Mouse (Mus musculus) brain, embryonic 14.5 days (tissue): ENCODE measurements around the gene Zscan10.

Experiments
- CTCF ChIP-seq: fragments of 200-500 bp; IDR thresholded peaks from 2 replicates; pipeline ENCODE4 v1.5.1; 2012; ENCODE audit warnings: inconsistent platforms, mild to moderate bottlenecking, moderate library complexity, borderline replicate concordance; ENCODE audit not compliant: insufficient read depth, insufficient read length; ENCODE audit errors: extremely low read depth
- POLR2A ChIP-seq: fragments of 200-500 bp; IDR thresholded peaks from 2 replicates; pipeline ENCODE4 v1.6.1; 2012; ENCODE audit warnings: mild to moderate bottlenecking, inconsistent platforms, borderline replicate concordance; ENCODE audit not compliant: poor library complexity, insufficient read depth, insufficient read length, severe bottlenecking; ENCODE audit errors: extremely low read depth

DNA sequence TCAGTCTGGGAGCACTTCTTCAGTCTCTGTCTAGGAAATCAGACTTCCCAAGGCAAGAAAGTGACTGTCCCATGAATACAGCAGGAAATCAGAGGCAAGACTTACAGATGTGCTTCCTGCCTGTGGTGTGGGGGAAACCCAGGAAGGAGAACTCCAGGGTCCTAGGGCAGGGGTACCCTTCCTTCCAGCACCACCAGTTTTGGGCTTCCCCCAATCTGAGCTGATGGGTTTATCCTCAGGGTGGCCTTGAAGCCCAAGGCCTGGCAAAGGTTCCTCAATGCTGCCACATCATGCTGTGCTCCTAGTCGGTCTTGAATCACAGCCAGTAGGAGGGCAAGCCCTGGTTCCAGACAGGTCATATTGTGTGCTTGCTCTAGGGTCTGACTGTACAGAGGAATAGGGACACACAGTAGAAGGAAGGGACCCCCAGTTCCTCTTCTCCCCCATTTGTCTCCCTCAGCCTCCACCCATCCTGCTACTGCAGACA is 47.0 kb upstream of the Zscan10 start:
- TF ChIP-seq POLR2A (no peak), CTCF (no peak)
